Mouse (Mus musculus) embryo, embryonic 11.5 days (tissue): ENCODE measurements around the gene Nucks1.

Source experiments
- DNase-seq: peaks from one replicate; pipeline ENCODE4 v3.0.0-alpha.2; 2012; ENCODE audit warnings: low read depth, low spot score

Nucks1 gene

DNA sequence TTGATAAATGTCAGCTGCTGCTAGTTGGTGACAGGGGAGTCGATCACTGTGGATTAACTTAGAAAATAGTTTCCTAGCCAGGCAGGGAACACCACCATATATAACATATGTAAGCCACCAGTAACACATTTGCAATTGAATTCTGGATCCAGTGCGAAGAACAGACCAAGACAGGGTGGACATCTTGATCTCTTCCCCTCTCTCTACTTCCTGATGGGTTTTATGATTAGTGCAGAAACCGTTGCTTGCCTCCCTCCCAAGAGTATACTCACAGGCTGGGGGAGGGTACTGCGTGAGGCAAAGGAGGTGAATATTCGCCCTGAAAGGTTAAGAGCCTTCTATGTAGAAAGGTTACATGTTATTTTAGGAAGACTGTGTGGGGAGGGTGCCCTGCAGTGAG is 55.5 kb downstream of the Nucks1 start:
- DNase-seq = no peak

DNA sequence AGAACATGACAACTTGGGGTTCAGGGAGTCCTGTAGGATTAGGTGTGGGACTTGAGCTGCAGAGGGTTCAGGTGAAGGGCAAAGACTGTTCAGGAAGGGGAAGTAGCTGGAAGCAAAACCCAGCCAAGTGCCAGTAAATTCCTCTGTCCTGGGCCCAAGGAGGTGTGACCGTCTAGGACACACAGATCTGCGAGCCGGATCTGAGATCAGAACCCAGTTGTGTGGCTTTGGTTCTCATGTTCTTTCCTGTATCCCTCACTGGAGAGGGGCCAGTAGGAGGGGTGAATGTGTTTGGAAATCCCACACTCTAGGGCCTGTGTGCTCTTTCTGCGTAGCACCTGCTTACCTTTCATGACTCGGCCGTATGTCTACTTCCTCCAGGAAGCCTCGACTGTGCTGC is 57.0 kb downstream of the Nucks1 start:
- no peak for DNase-seq

DNA sequence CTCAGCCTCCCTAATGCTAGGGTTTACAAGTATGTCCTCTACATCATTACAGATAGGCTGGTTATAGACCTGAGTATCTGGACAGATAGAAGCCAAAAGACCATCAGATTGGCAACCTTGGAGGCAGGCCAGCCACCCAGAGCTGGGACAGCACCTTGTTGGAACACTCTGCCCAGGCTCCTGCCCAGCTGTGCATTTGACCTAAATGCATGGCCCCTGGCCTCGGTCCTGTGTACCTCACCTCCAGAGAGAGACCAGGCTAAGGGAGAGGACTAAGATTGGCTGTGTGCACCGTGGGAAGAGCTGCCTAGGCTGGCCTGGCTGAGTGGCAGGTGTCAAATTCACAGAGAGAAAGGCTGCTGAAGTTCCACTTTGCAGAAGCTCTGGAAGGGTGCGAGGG is 58.2 kb downstream of the Nucks1 start:
- no peak for DNase-seq

DNA sequence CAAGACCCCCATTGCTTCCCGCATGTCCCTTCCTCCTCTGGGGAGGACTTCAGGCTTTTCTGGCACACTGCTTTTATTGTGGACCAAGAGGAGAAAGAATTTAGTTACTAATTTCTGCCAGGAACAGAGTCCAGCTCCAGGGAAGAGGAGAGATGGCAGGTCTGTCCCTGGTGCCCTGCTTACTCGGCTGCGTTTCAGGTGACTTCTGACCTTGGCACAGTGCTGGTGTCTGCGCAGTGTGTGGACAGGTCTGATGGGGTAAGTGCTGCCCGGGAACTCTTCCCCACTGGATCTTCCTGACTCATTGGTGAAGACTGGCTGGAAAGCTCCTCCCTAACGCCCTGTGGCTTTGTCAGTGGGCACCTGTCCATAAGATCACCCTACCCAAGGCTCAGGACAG is 58.6 kb downstream of the Nucks1 start:
- no peak for DNase-seq

DNA sequence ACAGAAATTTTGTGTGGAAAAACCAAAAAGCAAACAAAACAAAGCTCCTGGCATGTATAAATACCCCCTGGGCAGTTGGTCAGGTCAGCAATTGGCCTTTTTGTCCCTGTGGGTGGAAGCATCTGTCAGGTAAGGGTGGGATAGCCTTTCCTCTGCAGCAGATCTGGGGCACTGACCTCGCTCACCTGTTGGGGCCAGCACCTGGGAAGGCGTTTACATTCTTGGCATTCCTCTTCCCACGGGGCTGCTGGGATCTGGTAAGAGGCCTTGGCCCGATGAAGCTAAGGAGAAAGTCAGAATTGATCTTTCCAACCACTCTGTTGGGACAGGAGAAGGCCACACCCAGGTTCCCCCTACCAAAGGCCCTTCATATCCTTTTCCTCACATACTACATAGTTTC is 59.5 kb downstream of the Nucks1 start:
- no peak for DNase-seq

DNA sequence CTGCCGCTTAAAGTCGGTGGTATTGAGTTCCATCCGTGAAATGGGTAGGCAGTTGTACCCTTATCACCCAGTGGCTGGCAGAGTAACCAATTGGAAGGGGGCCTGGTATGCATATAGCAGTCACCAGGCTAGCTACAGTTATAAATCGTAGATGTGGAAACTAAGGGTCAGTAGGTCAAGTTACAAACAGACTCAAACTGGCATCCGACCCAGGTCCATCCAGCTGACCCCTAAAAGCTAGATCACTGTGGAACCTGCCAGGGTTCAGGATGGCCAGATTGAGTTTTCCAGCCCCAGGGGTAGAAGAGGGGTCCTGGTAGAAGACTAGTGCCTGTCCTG is 60.0 kb downstream of the Nucks1 start:
- no peak for DNase-seq

DNA sequence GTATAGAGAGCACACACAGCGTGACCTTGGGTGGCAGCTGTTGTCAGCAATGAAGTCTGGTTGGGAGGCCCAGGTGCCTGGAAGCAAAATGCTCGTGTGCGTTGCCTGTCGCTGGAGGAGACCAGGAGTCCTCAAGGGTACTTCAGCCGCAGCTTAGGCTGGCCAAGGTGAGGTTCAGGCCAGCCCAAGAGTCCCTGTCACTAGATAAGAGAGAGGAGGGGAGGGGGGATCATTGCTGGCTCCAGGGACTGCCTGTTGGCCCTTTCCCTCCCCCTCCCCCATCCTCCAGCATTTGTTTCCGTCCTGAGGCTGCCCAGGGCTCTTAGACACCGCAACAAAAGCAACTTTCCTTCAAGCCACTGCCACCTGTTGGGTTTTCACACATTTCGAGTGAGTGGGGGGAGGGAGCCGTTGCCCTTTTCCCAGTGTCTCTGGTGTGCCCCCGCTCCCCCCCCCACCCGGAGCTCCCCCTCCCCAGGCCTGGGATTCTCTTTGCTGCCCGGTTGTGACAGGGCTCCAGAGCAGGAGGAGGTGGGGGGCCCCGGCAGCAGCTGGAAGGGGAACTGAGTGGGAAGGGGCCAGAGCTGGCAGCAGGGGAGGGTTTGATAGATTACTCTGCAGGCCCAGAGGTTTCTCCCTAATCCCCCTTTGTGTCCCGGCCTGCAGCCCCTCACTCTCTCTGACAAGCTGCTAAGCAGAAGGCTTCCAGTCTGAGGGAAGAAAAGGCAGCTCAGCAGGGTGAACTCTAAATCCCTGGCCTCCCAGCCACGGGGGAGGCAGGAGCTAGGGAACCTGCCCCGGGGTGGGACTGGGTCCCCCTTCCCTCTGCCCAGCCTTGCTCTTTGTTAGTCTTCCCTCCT is 60.6 kb downstream of the Nucks1 start:
- no peak for DNase-seq

DNA sequence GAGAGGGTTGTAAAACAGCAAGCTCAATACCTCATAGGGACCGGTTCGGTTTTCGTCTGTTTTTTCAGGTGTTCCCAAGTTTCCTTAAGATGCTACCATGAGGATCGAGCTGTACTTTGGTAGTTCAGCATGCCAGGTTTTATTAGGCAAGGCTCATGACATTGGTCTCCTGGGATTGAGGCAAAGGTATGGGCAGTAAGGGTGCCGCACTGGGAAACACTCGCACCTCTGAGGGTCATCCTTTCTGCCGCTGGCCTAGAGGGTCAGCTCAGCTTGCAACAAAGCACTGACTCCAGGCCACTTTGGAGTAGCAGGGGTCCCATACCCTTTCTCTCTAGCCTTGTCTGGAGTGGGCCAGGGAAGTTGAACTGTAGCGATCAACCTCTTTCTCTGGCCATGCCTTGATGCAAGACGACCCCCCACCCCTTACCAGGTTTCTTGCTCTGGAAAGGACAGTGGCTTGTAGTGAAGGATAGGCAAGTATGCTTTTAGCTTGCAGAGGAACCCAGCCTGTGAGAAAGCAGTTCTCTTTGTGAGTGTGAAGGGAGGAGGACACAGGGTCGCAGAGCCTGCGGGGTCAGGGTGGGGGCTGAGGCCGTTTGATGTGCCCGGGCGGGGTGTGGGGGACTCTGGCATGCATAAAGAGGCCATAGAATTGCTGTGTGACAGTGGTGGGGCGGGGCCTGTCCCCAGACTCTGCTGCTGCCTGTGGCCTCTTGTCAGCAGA is 61.6 kb downstream of the Nucks1 start:
- DNase-seq = no peak

DNA sequence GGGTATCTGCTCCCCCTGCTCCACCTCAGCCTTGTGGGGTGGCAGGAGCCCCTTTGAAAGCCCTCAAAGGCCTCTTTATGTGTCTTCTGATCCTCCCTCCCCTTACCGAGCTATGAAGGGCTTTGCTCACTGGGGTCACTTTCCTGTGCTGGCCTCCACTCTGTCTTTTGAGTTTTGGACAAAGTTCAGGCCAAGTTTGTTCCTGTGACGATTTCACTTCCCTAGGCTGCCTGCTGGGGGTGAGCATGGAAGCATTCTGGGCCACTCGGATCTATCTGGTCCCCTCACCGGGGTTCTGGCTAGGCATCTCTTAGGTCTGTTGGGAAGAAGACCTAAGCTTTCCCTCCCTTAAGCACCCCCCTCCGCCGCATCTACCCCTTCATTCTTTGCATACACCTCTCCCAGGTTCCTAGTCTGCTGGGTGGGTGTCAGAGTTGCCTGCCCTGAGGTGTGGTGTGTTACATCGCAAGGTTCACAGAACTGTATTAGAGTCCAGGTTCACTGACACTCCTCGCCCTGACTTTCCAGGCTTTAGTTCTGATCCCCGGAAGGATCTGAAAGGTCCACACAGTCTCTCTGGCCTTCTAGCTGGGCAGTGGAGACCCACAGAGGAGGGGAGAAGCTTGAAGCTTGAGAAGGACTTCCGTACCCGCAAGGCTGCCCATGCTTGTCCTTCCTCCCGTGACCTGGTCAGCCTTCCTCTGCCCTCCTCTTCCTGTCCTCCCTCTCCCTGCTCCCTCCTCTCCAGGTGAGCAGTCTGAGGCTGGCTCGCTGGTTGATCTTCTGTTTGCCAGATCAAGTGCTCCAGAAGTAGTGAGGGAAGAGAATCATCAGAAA is 62.4 kb downstream of the Nucks1 start:
- DNase-seq = no peak

DNA sequence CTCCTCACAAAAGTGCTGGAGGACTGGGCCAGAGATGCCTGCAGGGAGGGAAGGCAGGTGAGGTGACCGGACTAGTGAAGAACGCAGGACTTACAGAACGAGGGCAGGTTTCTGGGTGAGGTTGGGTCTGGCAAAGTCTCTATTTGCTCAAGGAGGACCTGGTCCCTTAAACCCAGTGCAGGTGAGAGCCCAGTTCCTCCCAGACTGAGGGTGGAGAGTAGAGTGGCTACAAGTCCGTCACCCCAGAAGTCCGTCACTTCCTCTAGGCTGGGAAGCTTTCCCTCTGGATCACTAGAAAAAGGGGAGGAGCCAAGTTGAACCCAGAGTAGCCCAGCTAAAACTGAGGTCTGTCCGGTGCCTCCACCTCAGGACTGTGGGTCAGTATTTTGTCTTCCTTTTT is 63.7 kb downstream of the Nucks1 start:
- no peak for DNase-seq

DNA sequence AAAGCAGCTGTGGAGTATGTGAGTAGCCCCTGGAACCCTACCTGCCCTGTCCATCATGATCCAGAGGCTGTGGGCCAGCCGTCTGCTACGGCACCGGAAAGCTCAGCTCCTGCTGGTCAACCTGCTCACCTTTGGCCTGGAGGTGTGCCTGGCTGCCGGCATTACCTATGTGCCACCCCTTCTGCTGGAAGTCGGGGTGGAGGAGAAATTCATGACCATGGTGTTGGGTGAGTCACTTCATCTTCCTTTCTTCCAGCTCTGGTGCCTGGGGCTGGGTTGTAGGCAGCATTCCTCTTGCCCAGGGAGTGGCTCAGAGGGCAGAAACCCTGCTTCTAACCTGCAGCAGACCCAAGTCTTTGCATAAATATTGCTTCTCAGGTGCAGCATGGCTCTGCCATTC is 66.6 kb downstream of the Nucks1 start:
- no peak for DNase-seq

DNA sequence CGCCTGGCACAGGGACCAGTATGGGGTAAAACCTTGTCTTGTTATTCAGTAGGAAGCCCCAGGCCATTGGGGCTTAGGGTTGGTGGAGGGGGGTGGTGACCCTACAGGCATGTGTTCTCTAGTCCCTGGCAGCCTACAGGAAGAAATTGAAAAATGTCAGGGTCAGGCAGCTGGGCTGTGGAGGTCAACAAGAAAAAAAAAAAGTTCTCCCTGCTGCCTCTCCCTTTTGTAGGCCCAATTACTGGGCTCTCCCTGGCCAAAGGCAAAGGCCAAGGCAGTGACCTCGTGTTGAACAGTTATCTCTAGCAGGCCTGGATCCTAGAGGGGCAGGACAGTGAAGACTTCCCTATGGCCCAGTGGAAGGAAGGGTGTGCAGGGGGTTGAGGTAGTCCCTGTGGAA is 70.1 kb downstream of the Nucks1 start:
- no peak for DNase-seq

DNA sequence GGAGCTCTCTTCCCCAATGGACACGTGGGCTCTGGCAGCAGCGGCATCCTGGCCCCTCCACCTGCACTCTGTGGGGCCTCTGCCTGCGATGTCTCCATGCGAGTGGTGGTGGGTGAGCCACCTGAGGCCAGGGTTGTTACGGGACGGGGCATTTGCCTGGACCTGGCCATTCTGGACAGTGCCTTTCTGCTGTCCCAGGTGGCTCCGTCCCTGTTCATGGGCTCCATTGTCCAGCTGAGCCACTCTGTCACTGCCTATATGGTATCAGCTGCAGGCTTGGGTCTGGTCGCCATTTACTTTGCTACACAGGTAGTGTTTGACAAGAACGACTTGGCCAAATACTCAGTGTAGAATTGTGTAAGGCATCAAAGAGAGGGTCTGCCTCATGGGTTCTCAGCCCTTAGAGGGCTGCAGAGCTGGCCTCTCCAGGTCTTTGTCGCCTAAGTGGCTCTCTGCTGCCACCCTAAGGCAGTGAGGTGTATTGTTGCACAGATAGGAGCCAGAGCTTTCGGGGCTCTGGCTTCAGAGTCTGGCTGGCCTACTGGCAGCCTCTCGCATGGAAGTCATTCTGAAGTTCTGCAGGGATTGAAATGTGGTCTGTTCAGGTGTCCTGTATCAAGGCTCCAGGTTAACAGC is 71.2 kb downstream of the Nucks1 start:
- peak; percentile 74 for DNase-seq

DNA sequence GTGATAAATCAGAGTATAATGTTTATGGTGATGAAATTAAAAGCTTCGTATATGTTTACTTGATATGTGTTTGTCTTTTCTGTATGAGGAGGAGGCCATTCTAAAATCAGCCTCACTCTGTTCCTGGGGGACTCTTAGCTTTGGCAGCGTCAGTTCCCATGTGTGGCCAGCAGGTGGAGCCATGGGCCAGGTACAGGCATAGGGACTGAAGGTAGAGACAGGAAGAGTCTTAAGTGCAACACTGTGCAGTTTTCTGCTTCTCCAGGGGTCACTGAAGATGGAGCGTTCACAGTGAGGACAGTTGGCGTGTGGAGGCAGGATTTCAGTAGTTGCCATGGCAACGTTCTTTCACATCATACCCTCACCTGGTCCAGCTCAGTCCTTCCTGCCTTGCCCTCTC is 72.6 kb downstream of the Nucks1 start:
- DNase-seq = no peak

DNA sequence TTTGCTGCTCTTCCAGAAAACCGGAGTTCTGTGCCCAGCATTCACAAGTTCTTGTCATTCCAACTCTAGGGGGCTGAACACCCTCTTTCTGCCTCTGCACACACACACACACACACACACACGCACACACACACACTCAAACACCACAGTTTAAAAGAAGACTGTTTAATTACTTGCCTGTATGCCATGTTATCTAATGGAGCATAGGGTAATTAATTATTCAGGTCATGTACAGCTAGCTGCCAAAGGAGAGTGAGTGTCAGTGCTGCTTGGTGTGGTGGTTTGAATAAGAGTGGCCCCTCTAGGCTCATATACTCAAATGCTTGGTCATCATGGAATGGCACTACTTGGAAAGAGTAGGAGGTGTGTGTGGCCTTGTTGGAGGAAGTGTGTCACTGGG is 73.5 kb downstream of the Nucks1 start:
- DNase-seq = no peak
